Mouse (Mus musculus): ENCODE measurements at regions not wholly inside any gene's neighbourhood (a gene's known extent, or its start where the extent isn't known, plus 50 kb on each side); places are given as distances from the start of the nearest gene placed in this dataset.

DNA sequence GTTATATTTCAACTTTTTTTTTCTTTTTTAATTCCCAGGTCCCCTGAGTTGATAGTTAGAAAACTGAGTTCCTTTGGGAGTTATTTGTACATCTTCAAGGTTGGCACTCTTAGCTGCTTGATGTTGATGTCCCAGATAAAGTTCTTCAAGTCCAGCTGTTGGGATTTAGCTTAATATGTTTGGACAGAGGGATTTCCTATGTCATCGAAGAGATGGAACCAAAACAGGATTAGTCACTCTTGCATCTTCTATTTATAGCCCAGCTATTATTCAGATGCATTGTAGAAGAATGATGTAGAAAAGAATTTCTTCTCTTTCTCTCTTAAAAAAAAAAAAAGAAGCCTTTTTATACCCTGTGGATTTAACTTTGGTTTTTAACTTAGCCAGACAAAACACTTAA, 169.2 kb upstream of the Ddhd1 start:
- TF ChIP-seq CTCF (IDR thresholded peaks at IDR 0.05; ENCODE audit: extremely low read depth, insufficient read depth, insufficient read length, insufficient replicate concordance), result no peak
- no peak for TF ChIP-seq POLR2A (IDR thresholded peaks at IDR 0.05; ENCODE audit: low read depth, low read length)
